Mouse (Mus musculus): ENCODE measurements at regions not wholly inside any gene's neighbourhood (a gene's known extent, or its start where the extent isn't known, plus 50 kb on each side); places are given as distances from the start of the nearest gene placed in this dataset.

DNA sequence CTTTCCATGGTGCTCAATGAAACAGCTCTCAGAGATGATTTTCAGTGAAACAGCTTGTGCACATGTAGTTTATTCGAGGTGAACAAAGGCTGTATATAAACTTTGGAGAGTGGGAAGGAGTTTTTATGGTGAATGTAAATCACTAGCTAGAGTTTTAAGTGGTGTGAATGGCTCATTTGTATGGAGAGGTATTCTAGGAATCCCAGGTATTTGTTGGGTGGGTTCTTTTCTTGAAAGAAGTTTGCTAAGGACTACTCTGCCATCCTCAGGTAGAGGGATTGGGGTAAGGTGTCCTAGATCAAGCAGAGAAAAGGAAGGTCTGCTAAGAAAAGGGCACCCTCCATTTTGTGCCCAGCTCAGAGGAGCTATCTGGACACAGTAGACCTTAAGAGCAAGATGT lies 121.9 kb downstream of the Wdr20rt start:
- no peak for TF ChIP-seq POLR2A (IDR thresholded peaks at IDR 0.05; ENCODE audit: borderline replicate concordance, extremely low read depth, insufficient read depth, insufficient read length, poor library complexity, severe bottlenecking)
- no peak for TF ChIP-seq CTCF (IDR thresholded peaks at IDR 0.05; ENCODE audit: borderline replicate concordance, extremely low read depth, insufficient read depth, insufficient read length)
